Comparison of ENCODE assay signal across 10 mouse cellular contexts in genomic region chr5:31094100-31094798, GRCm38 (mm10). TPM values are rescaled to one million over a fixed set of nuclear protein-coding genes. Genes with fewer than 3 reads are reported as not detected.
DNase-seq lines count a peak whose midpoint lies in the region; ATAC-seq and TF ChIP-seq lines count a peak whose summit lies in the region.
"Had no signal": no experiment of that assay in that cellular context is flagged by ENCODE, and none has a peak within 500 bp of the region (broad histone marks: within the 10 kb centered on the region; RNA-seq: fewer than 3 reads in every experiment).

No protein-coding gene starts in this region.

- no peak for TF ChIP-seq POLR2A in ES-Bruce4 (IDR thresholded peaks at IDR 0.05; ENCODE audit: insufficient read depth, low read length)

- peak overlapping the region; percentile 66 for H3K4me2 ChIP-seq in heart, embryonic 11.5 days
- peak overlapping the region; percentile 52 for H3K4me2 ChIP-seq in heart, postnatal 0 days (ENCODE audit: low read depth, low read length)
- peak overlapping the region; percentile 63 for H3K4me2 ChIP-seq in midbrain, embryonic 12.5 days (replicated peaks)

- H3K4me3 ChIP-seq in heart, embryonic 11.5 days (ENCODE audit: low read depth, low read length) = peak overlapping the region; percentile 33
- H3K4me3 ChIP-seq in ES-Bruce4 (ENCODE audit: low read depth, low read length) = peak overlapping the region; percentile 51
- peak overlapping the region; percentile 44 for H3K4me3 ChIP-seq in heart, postnatal 0 days (ENCODE audit: low read depth, low read length)
- peak overlapping the region; percentile 53 for H3K4me3 ChIP-seq in midbrain, embryonic 12.5 days

- no peak for TF ChIP-seq EP300 in ES-Bruce4 (IDR thresholded peaks at IDR 0.05; ENCODE audit: insufficient read depth, low read depth, low read length)
- TF ChIP-seq EP300 in heart, postnatal 0 days (IDR thresholded peaks at IDR 0.05; ENCODE audit: low read depth) = no peak

- H3K9ac ChIP-seq in heart, embryonic 11.5 days (ENCODE audit: low read depth, low read length) = no peak overlapping the region
- 0 out of 2 replicates have a peak overlapping the region, but pooled peaks have one; percentile 2 for H3K9ac ChIP-seq in ES-Bruce4 (ENCODE audit: low read depth, poor library complexity, severe bottlenecking)
- H3K9ac ChIP-seq in heart, postnatal 0 days (replicated peaks; ENCODE audit: low read depth, low read length) = no peak overlapping the region
- no peak overlapping the region for H3K9ac ChIP-seq in midbrain, embryonic 12.5 days (replicated peaks)

- H3K27ac ChIP-seq in heart, embryonic 11.5 days (ENCODE audit: low read depth, low read length) = no peak overlapping the region
- H3K27ac ChIP-seq in ES-Bruce4 (ENCODE audit: insufficient read depth, low read length) = no peak overlapping the region
- no peak overlapping the region for H3K27ac ChIP-seq in heart, postnatal 0 days (ENCODE audit: low read depth)
- no peak overlapping the region for H3K27ac ChIP-seq in midbrain, embryonic 12.5 days (replicated peaks)

- peaks cover 15% of the 10 kb centered on the region for H3K4me1 ChIP-seq in heart, embryonic 11.5 days (ENCODE audit: control insufficient read depth, insufficient read depth, low read length)
- H3K4me1 ChIP-seq in ES-Bruce4 (ENCODE audit: control insufficient read depth, insufficient read depth, low read length) = no peaks in the 10 kb centered on the region
- H3K4me1 ChIP-seq in heart, postnatal 0 days (ENCODE audit: control insufficient read depth, insufficient read depth) = peaks cover 22% of the 10 kb centered on the region; the same call in 1 of the 2 replicates
- H3K4me1 ChIP-seq in midbrain, embryonic 12.5 days = peaks cover 36% of the 10 kb centered on the region

- no peak for ATAC-seq in heart, embryonic 11.5 days (replicated peaks; ENCODE audit: insufficient number of reproducible peaks, low FRiP score, low TSS enrichment)
- no peak for ATAC-seq in heart, postnatal 0 days (ENCODE audit: insufficient read depth, low read depth)
- ATAC-seq in midbrain, embryonic 12.5 days (ENCODE audit: low FRiP score, low read depth) = no peak

- no peak for DNase-seq in heart, adult 9 months (ENCODE audit: low spot score in 2 of 2)
- DNase-seq in heart, postnatal 0 days (ENCODE audit: low spot score) = no peak
- DNase-seq in cerebellum, adult 9-10 months = no peak
- no peak for DNase-seq in right cerebral cortex, postnatal 4 days
- no peak for DNase-seq in urinary bladder, adult 18-20 months (ENCODE audit: low spot score in 2 of 2)

- no peak for TF ChIP-seq CTCF in ES-Bruce4 (IDR thresholded peaks at IDR 0.05; ENCODE audit: low read depth, low read length)
- TF ChIP-seq CTCF in heart, postnatal 0 days (IDR thresholded peaks at IDR 0.05; ENCODE audit: low read depth) = no peak

- no peaks in the 10 kb centered on the region for H3K36me3 ChIP-seq in heart, embryonic 11.5 days (ENCODE audit: control insufficient read depth, insufficient read depth, low read length)
- H3K36me3 ChIP-seq in ES-Bruce4 (ENCODE audit: control insufficient read depth, insufficient read depth, low read length, poor library complexity, severe bottlenecking) = no peaks in the 10 kb centered on the region
- H3K36me3 ChIP-seq in heart, postnatal 0 days (replicated peaks; ENCODE audit: control insufficient read depth, insufficient read depth, low read length) = no peaks in the 10 kb centered on the region
- no peaks in the 10 kb centered on the region for H3K36me3 ChIP-seq in midbrain, embryonic 12.5 days
- H3K36me3 ChIP-seq: G1E had no signal

- no peaks in the 10 kb centered on the region for H3K9me3 ChIP-seq in heart, embryonic 11.5 days (replicated peaks; ENCODE audit: control insufficient read depth, low read length)
- no peaks in the 10 kb centered on the region for H3K9me3 ChIP-seq in ES-Bruce4 (replicated peaks; ENCODE audit: control insufficient read depth, insufficient read depth, low read length, poor library complexity, severe bottlenecking)
- H3K9me3 ChIP-seq in heart, postnatal 0 days (replicated peaks; ENCODE audit: control insufficient read depth, low read length) = no peaks in the 10 kb centered on the region
- no peaks in the 10 kb centered on the region for H3K9me3 ChIP-seq in midbrain, embryonic 12.5 days

- H3K27me3 ChIP-seq in heart, embryonic 11.5 days (ENCODE audit: control insufficient read depth, insufficient read depth, low read length) = peaks cover 77% of the 10 kb centered on the region
- peaks cover 10% of the 10 kb centered on the region for H3K27me3 ChIP-seq in ES-Bruce4 (ENCODE audit: control insufficient read depth, insufficient read depth, low read length, poor library complexity, severe bottlenecking)
- H3K27me3 ChIP-seq in heart, postnatal 0 days (ENCODE audit: control insufficient read depth, insufficient read depth, low read length) = peaks cover 82% of the 10 kb centered on the region
- peaks cover 98% of the 10 kb centered on the region for H3K27me3 ChIP-seq in midbrain, embryonic 12.5 days

- WGBS in heart, embryonic 11.5 days (ENCODE audit: insufficient replicate concordance) = 1% methylated on average over 29 of the region's 29 CpGs
- WGBS in heart, postnatal 0 days = 3% methylated on average over 29 of the region's 29 CpGs
- WGBS in midbrain, embryonic 12.5 days = 2% methylated on average over 29 of the region's 29 CpGs

RNA-seq across cellular contexts. Expression of gene Dnajc5g, which starts 11.8 kb away (rescaled TPM):
- polyA plus RNA-seq in heart, embryonic 11.5 days (2014; fragmentation: Nextera tagmentation; extraction: Ambion mirVana) = not detected in 2 replicates
- polyA plus RNA-seq in ES-Bruce4 (2011; ENCODE audit: insufficient read depth, insufficient read length, low read depth, missing spikeins) = not detected in 2 replicates
- total RNA-seq in heart, postnatal 0 days (2014; rRNA removed; ENCODE audit: low replicate concordance) = not detected in 2 replicates
- not detected in 2 replicates for polyA plus RNA-seq in heart, postnatal 0 days (2015; fragmentation: Nextera tagmentation; extraction: Ambion mirVana)
- polyA plus RNA-seq in midbrain, embryonic 12.5 days (2016; fragmentation: Nextera tagmentation; extraction: Ambion mirVana) = not detected in 2 replicates
- total RNA-seq: G1E; heart, adult 18-20 months had no signal
- polyA plus RNA-seq: G1E had no signal

RNA-seq across cellular contexts. Expression of gene Slc30a3, which starts 13.8 kb away (rescaled TPM):
- 0.47 and 0.48 TPM in 2 replicates for polyA plus RNA-seq in heart, embryonic 11.5 days (2014; fragmentation: Nextera tagmentation; extraction: Ambion mirVana)
- 8.5 and 9.2 TPM in 2 replicates for polyA plus RNA-seq in ES-Bruce4 (2011; ENCODE audit: insufficient read depth, insufficient read length, low read depth, missing spikeins)
- total RNA-seq in heart, postnatal 0 days (2014; rRNA removed; ENCODE audit: low replicate concordance) = not detected in 2 replicates
- polyA plus RNA-seq in heart, postnatal 0 days (2015; fragmentation: Nextera tagmentation; extraction: Ambion mirVana) = 0.08 and 0.18 TPM in 2 replicates
- 10.7 and 11.2 TPM in 2 replicates for polyA plus RNA-seq in midbrain, embryonic 12.5 days (2016; fragmentation: Nextera tagmentation; extraction: Ambion mirVana)
- total RNA-seq: heart, adult 18-20 months had no signal
- polyA plus RNA-seq: G1E had no signal

RNA-seq across cellular contexts. Expression of gene Trim54, which starts 22.3 kb away (rescaled TPM):
- 13.9 and 16.7 TPM in 2 replicates for polyA plus RNA-seq in heart, embryonic 11.5 days (2014; fragmentation: Nextera tagmentation; extraction: Ambion mirVana)
- 5.1 TPM in 2 replicates for polyA plus RNA-seq in ES-Bruce4 (2011; ENCODE audit: insufficient read depth, insufficient read length, low read depth, missing spikeins)
- total RNA-seq in heart, postnatal 0 days (2014; rRNA removed; ENCODE audit: low replicate concordance) = 4.2 and 8.8 TPM in 2 replicates
- 16.4 and 16.5 TPM in 2 replicates for polyA plus RNA-seq in heart, postnatal 0 days (2015; fragmentation: Nextera tagmentation; extraction: Ambion mirVana)
- not detected in 2 replicates for polyA plus RNA-seq in midbrain, embryonic 12.5 days (2016; fragmentation: Nextera tagmentation; extraction: Ambion mirVana)
- total RNA-seq: G1E had no signal
- polyA plus RNA-seq: G1E had no signal

RNA-seq across cellular contexts. Expression of gene Cad, which starts 39.7 kb away (rescaled TPM):
- 22.9 and 23.1 TPM in 2 replicates for polyA plus RNA-seq in heart, embryonic 11.5 days (2014; fragmentation: Nextera tagmentation; extraction: Ambion mirVana)
- polyA plus RNA-seq in ES-Bruce4 (2011; ENCODE audit: insufficient read depth, insufficient read length, low read depth, missing spikeins) = 147 and 148 TPM in 2 replicates
- 24.6 and 74.6 TPM in 2 replicates for total RNA-seq in heart, postnatal 0 days (2014; rRNA removed; ENCODE audit: low replicate concordance)
- polyA plus RNA-seq in heart, postnatal 0 days (2015; fragmentation: Nextera tagmentation; extraction: Ambion mirVana) = 5.4 and 5.7 TPM in 2 replicates
- polyA plus RNA-seq in midbrain, embryonic 12.5 days (2016; fragmentation: Nextera tagmentation; extraction: Ambion mirVana) = 39.2 and 39.7 TPM in 2 replicates

RNA-seq across cellular contexts. Expression of gene Ucn, which starts 44.4 kb away (rescaled TPM):
- 0.51 TPM in 1 of 2 replicates, not detected in the other for polyA plus RNA-seq in heart, embryonic 11.5 days (2014; fragmentation: Nextera tagmentation; extraction: Ambion mirVana)
- polyA plus RNA-seq in ES-Bruce4 (2011; ENCODE audit: insufficient read depth, insufficient read length, low read depth, missing spikeins) = not detected in 2 replicates
- not detected in 2 replicates for total RNA-seq in heart, postnatal 0 days (2014; rRNA removed; ENCODE audit: low replicate concordance)
- polyA plus RNA-seq in heart, postnatal 0 days (2015; fragmentation: Nextera tagmentation; extraction: Ambion mirVana) = not detected in 2 replicates
- not detected in 2 replicates for polyA plus RNA-seq in midbrain, embryonic 12.5 days (2016; fragmentation: Nextera tagmentation; extraction: Ambion mirVana)
- total RNA-seq: G1E; heart, adult 18-20 months had no signal
- polyA plus RNA-seq: G1E had no signal
